ENCODE assay signal across 22 mouse cellular contexts in genomic region chr14:36658193-36658592, GRCm38 (mm10).
DNase-seq lines count a peak whose midpoint lies in the region; ATAC-seq and TF ChIP-seq lines count a peak whose summit lies in the region.
"Had no signal": no experiment of that assay in that cellular context is flagged by ENCODE, and none has a peak within 500 bp of the region (broad histone marks: within the 10 kb centered on the region; RNA-seq: fewer than 3 reads in every experiment).

No protein-coding gene starts in this region.

- TF ChIP-seq CTCF in stomach, postnatal 0 days (IDR thresholded peaks at IDR 0.05; ENCODE audit: low read depth) = no peak
- no peak for TF ChIP-seq CTCF in liver, embryonic 14.5 days (IDR thresholded peaks at IDR 0.05; ENCODE audit: low read depth)

- H3K4me3 ChIP-seq in stomach, embryonic 15.5 days (replicated peaks) = no peak overlapping the region
- no peak overlapping the region for H3K4me3 ChIP-seq in stomach, postnatal 0 days (ENCODE audit: low read depth, low read length)
- no peak overlapping the region for H3K4me3 ChIP-seq in liver, embryonic 14.5 days (ENCODE audit: insufficient read depth in 1 of 2, low read depth in 2 of 2, low read length in 2 of 2)
- H3K4me3 ChIP-seq: hindbrain, embryonic 12.5 days; limb, embryonic 13.5 days; megakaryocyte, embryonic 14.5 days had no signal

- H3K4me1 ChIP-seq in stomach, embryonic 15.5 days = no peaks in the 10 kb centered on the region
- H3K4me1 ChIP-seq in stomach, postnatal 0 days (replicated peaks; ENCODE audit: control insufficient read depth, insufficient read depth) = no peaks in the 10 kb centered on the region
- H3K4me1 ChIP-seq in liver, embryonic 14.5 days (replicated peaks; ENCODE audit: control insufficient read depth in 2 of 2, insufficient read depth in 2 of 2, low read length in 1 of 2) = peaks cover 28 to 32% of the 10 kb centered on the region in 2 experiments
- H3K4me1 ChIP-seq: limb, embryonic 13.5 days had no signal

- 73% methylated on average over 3 of the region's 3 CpGs for WGBS in stomach, embryonic 15.5 days
- 72% methylated on average over 3 of the region's 3 CpGs for WGBS in stomach, postnatal 0 days
- 19% methylated on average over 3 of the region's 3 CpGs for WGBS in liver, embryonic 14.5 days (ENCODE audit: insufficient replicate concordance)

- H3K27ac ChIP-seq in stomach, embryonic 15.5 days = no peak overlapping the region
- H3K27ac ChIP-seq in stomach, postnatal 0 days (replicated peaks) = no peak overlapping the region
- H3K27ac ChIP-seq in liver, embryonic 14.5 days = peak overlapping the region; percentile 75
- H3K27ac ChIP-seq: hindbrain, embryonic 12.5 days; limb, embryonic 13.5 days had no signal

- ATAC-seq in stomach, embryonic 15.5 days (ENCODE audit: insufficient read depth, low FRiP score, low read depth) = peak; percentile 88
- ATAC-seq in stomach, postnatal 0 days (ENCODE audit: low FRiP score, low TSS enrichment) = no peak
- peak; percentile 52; the same call in 1 of the 2 replicates for ATAC-seq in erythroblast, adult 5-6 weeks (replicated peaks; ENCODE audit: low FRiP score, poor library complexity, severe bottlenecking)
- peak; percentile 96 for ATAC-seq in liver, embryonic 14.5 days (ENCODE audit: insufficient read depth)
- ATAC-seq: forebrain, embryonic 16.5 days had no signal

- no peak overlapping the region for H3K4me2 ChIP-seq in stomach, embryonic 15.5 days
- H3K4me2 ChIP-seq in stomach, postnatal 0 days (replicated peaks; ENCODE audit: low read depth) = no peak overlapping the region
- H3K4me2 ChIP-seq in liver, embryonic 14.5 days (ENCODE audit: low read depth) = peak overlapping the region; percentile 45
- H3K4me2 ChIP-seq: hindbrain, embryonic 12.5 days; limb, embryonic 13.5 days; lung, embryonic 14.5 days had no signal

- H3K36me3 ChIP-seq in stomach, embryonic 15.5 days = no peaks in the 10 kb centered on the region
- H3K36me3 ChIP-seq in stomach, postnatal 0 days (ENCODE audit: control insufficient read depth, insufficient read depth, low read length) = no peaks in the 10 kb centered on the region
- no peaks in the 10 kb centered on the region for H3K36me3 ChIP-seq in liver, embryonic 14.5 days (replicated peaks; ENCODE audit: control insufficient read depth, insufficient read depth, low read depth)
- H3K36me3 ChIP-seq: hindbrain, embryonic 12.5 days; limb, embryonic 13.5 days had no signal

- no peak for DNase-seq in stomach, postnatal 0 days (ENCODE audit: low spot score)
- peak; percentile 7 to 72 (median 9) for DNase-seq in liver, embryonic 14.5 days (ENCODE audit: low read depth in 3 of 3, low spot score in 3 of 3)
- DNase-seq in yolk sac, embryonic 10.5 days (ENCODE audit: low spot score) = peak; percentile 44
- DNase-seq in ovary, postnatal 36 days (ENCODE audit: low spot score) = no peak
- DNase-seq in MN1 (ENCODE audit: low spot score) = no peak
- no peak for DNase-seq in kidney, postnatal 4 days
- DNase-seq: adrenal gland, postnatal 36 days; cerebellum, adult 11-12 months; cerebellum, postnatal 25 days; heart, postnatal 10 days; kidney, adult 18-20 months; layer of hippocampus, adult 9-11 months; lung, embryonic 14.5 days; midbrain, embryonic 14.5 days; retina, postnatal 1 day; thymus, adult 2 months had no signal

- H3K9ac ChIP-seq in stomach, embryonic 15.5 days = no peak overlapping the region
- no peak overlapping the region for H3K9ac ChIP-seq in stomach, postnatal 0 days (ENCODE audit: low read length)
- H3K9ac ChIP-seq in liver, embryonic 14.5 days (replicated peaks) = no peak overlapping the region
- H3K9ac ChIP-seq: hindbrain, embryonic 12.5 days; limb, embryonic 13.5 days; lung, embryonic 14.5 days had no signal

- no peak for TF ChIP-seq EP300 in stomach, postnatal 0 days (optimal IDR thresholded peaks at IDR 0.05)
- peak; percentile 99 for TF ChIP-seq EP300 in liver, embryonic 14.5 days (IDR thresholded peaks at IDR 0.05; ENCODE audit: low read depth)

- no peaks in the 10 kb centered on the region for H3K9me3 ChIP-seq in stomach, embryonic 15.5 days
- no peaks in the 10 kb centered on the region for H3K9me3 ChIP-seq in stomach, postnatal 0 days (ENCODE audit: control insufficient read depth, low read length)
- no peaks in the 10 kb centered on the region for H3K9me3 ChIP-seq in liver, embryonic 14.5 days (ENCODE audit: control insufficient read depth, low read length)
- H3K9me3 ChIP-seq: hindbrain, embryonic 12.5 days; limb, embryonic 13.5 days had no signal

- H3K27me3 ChIP-seq in stomach, embryonic 15.5 days (replicated peaks) = no peaks in the 10 kb centered on the region
- no peaks in the 10 kb centered on the region for H3K27me3 ChIP-seq in stomach, postnatal 0 days (ENCODE audit: control insufficient read depth, insufficient read depth, low read length)
- H3K27me3 ChIP-seq in liver, embryonic 14.5 days (ENCODE audit: control insufficient read depth, insufficient read depth, low read length) = no peaks in the 10 kb centered on the region
- H3K27me3 ChIP-seq: hindbrain, embryonic 12.5 days; limb, embryonic 13.5 days; megakaryocyte, embryonic 14.5 days had no signal

Comparison
In these comparisons a context has a peak if more than half of its experiments do, and no peak if none do; other contexts are left out.
1. DNase-seq: peak in liver, embryonic 14.5 days (3 of 3) and yolk sac, embryonic 10.5 days (single experiment); none in stomach, postnatal 0 days (single experiment), ovary, postnatal 36 days (single experiment), MN1 (single experiment) and kidney, postnatal 4 days (0 of 2).